ENCODE assay signal across 8 mouse cellular contexts in the genomic region with DNA sequence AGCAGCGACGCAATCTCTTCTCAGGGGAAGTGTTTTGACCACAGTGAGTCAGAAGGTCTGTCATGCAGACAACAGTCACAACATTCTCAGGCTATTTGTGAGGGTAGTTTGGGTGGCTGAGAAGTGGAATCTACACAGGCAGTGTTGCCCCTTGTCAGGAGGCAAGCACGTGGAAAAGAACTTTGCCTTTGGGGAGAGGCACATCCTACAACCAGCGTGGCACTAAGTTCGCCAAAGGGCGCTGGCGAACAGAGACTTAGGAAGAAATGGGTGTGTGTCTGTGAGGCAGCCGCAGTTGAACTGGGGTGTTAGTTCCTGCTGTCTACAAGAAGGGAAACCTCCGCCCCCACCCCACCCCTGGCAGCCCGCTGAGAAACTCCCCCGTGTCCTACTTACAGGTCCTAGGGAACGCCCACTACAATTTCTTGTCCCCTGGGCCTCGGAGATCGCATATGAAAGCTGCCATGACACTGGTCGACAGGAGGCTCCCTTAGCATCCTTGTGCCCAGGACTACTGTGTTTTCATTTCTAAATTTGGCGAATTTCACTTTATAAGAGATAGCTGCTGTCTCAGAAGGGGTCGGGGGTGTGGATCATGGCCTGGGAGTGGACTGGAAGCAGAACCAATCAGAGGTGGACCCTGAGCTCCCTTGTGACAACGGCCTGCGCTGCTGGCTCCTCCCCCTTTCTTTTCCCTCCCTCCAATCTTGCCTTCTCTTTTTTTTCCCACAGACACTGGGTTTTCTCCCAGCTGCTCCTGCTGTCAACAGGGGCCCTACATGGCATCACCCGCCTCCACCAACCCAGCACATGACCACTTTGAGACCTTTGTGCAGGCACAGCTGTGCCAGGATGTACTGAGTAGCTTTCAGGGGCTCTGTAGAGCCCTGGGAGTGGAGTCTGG. TPM values are rescaled to one million over a fixed set of nuclear protein-coding genes. Genes with fewer than 3 reads are reported as not detected.
A peak's percentile ranks its signal among the peaks of the same experiment; 100 is the strongest.
DNase-seq lines count a peak whose midpoint lies in the region; ATAC-seq and TF ChIP-seq lines count a peak whose summit lies in the region.

No protein-coding gene starts in this region.

- H3K4me3 ChIP-seq in C2C12 (ENCODE audit: insufficient read depth, poor library complexity, severe bottlenecking) = peak overlapping the region; percentile 41
- peak overlapping the region; percentile 58 for H3K4me3 ChIP-seq in forebrain, embryonic 14.5 days (ENCODE audit: low read depth, low read length)
- H3K4me3 ChIP-seq in layer of hippocampus, adult 2 months = peak overlapping the region; percentile 62
- peak overlapping the region; percentile 76 for H3K4me3 ChIP-seq in lung, adult 2 months (replicated peaks; ENCODE audit: extremely low read depth, low read depth, low read length)
- H3K4me3 ChIP-seq in neural tube, embryonic 15.5 days (replicated peaks) = peak overlapping the region; percentile 55

- DNase-seq in adipocyte (ENCODE audit: low spot score) = peak; percentile 85
- DNase-seq in forebrain, embryonic 14.5 days (ENCODE audit: low spot score) = peak; percentile 81
- peak; percentile 75 for DNase-seq in heart, postnatal 25 days (ENCODE audit: low spot score)
- peak; percentile 23 to 60 for DNase-seq in layer of hippocampus, adult 2 months (ENCODE audit: low spot score in 2 of 2)
- DNase-seq in lung, adult 2 months = peak; percentile 66
- DNase-seq in thymus, postnatal 14 days = peak; percentile 79

- no peaks in the 10 kb centered on the region for H3K36me3 ChIP-seq in C2C12 (ENCODE audit: control insufficient read depth, insufficient read depth)
- 0 out of 2 replicates have a peak, but pooled peaks cover 15% of the 10 kb centered on the region for H3K36me3 ChIP-seq in forebrain, embryonic 14.5 days (ENCODE audit: control insufficient read depth, insufficient read depth, low read length)
- H3K36me3 ChIP-seq in neural tube, embryonic 15.5 days = no peaks in the 10 kb centered on the region; the same call in 1 of the 2 replicates

- H3K27ac ChIP-seq in forebrain, embryonic 14.5 days (ENCODE audit: low read depth, low read length) = peak overlapping the region; percentile 84; the same call in 1 of the 2 replicates
- H3K27ac ChIP-seq in layer of hippocampus, adult 2 months = peak overlapping the region; percentile 81
- peak overlapping the region; percentile 82 for H3K27ac ChIP-seq in neural tube, embryonic 15.5 days (replicated peaks)

- peak; percentile 74; the same call in 1 of the 2 replicates for TF ChIP-seq POLR2A in lung, adult 2 months (IDR thresholded peaks at IDR 0.05; ENCODE audit: borderline replicate concordance, extremely low read depth, low read depth, low read length)

- H3K4me2 ChIP-seq in forebrain, embryonic 14.5 days (ENCODE audit: low read length) = peak overlapping the region; percentile 72
- peak overlapping the region; percentile 95 for H3K4me2 ChIP-seq in neural tube, embryonic 15.5 days

- peak; percentile 80 for ATAC-seq in forebrain, embryonic 14.5 days
- peak; percentile 75 for ATAC-seq in neural tube, embryonic 15.5 days (ENCODE audit: low FRiP score)

- no peaks in the 10 kb centered on the region for H3K79me3 ChIP-seq in C2C12 (ENCODE audit: low read depth)

- H3K4me1 ChIP-seq in forebrain, embryonic 14.5 days (ENCODE audit: control insufficient read depth, insufficient read depth, low read length) = peaks cover 13% of the 10 kb centered on the region; the same call in 1 of the 2 replicates
- H3K4me1 ChIP-seq in lung, adult 2 months (ENCODE audit: control insufficient read depth, insufficient read depth, low read length) = peaks cover 10% of the 10 kb centered on the region
- peaks cover 41% of the 10 kb centered on the region for H3K4me1 ChIP-seq in neural tube, embryonic 15.5 days

- no peaks in the 10 kb centered on the region for H3K9me3 ChIP-seq in forebrain, embryonic 14.5 days (replicated peaks; ENCODE audit: control insufficient read depth, low read length)
- H3K9me3 ChIP-seq in neural tube, embryonic 15.5 days (replicated peaks) = no peaks in the 10 kb centered on the region

- H3K27me3 ChIP-seq in C2C12 (ENCODE audit: control insufficient read depth, insufficient read depth, insufficient read length) = no peaks in the 10 kb centered on the region
- no peaks in the 10 kb centered on the region for H3K27me3 ChIP-seq in forebrain, embryonic 14.5 days (replicated peaks; ENCODE audit: control insufficient read depth, insufficient read depth, low read length)
- no peaks in the 10 kb centered on the region for H3K27me3 ChIP-seq in neural tube, embryonic 15.5 days (replicated peaks)

- no peak for TF ChIP-seq CTCF in C2C12 (IDR thresholded peaks at IDR 0.05; ENCODE audit: control insufficient read depth, insufficient read depth, insufficient read length)
- TF ChIP-seq CTCF in layer of hippocampus, adult 2 months (conservative IDR thresholded peaks at IDR 0.05) = no peak
- no peak for TF ChIP-seq CTCF in lung, adult 2 months (IDR thresholded peaks at IDR 0.05; ENCODE audit: insufficient read depth, low read length)

- intact Hi-C loops in heart, postnatal 25 days (cut with DNase I) = no loop called here

- no peaks in the 10 kb centered on the region for H3K79me2 ChIP-seq in C2C12 (ENCODE audit: control insufficient read depth, insufficient read depth)

- 0% methylated on average over 20 of the region's 20 CpGs for WGBS in forebrain, embryonic 14.5 days
- 5% methylated on average over 20 of the region's 20 CpGs for WGBS in lung, adult 2 months
- 3% methylated on average over 20 of the region's 20 CpGs for WGBS in neural tube, embryonic 15.5 days

- peak overlapping the region; percentile 79 for H3K9ac ChIP-seq in forebrain, embryonic 14.5 days (ENCODE audit: low read length)
- H3K9ac ChIP-seq in neural tube, embryonic 15.5 days (replicated peaks) = peak overlapping the region; percentile 58

- no peak overlapping the region for H3ac ChIP-seq in C2C12 (ENCODE audit: control insufficient read depth, insufficient read length, low read depth)

TF ChIP-seq in C2C12, 6 proteins besides CTCF, POLR2A, EP300 and RAD21:
- TF ChIP-seq MAX (IDR thresholded peaks at IDR 0.05) (peak; percentile 84), CEBPB (IDR thresholded peaks at IDR 0.05; ENCODE audit: low read depth) (peak; percentile 14), FOSL1 (IDR thresholded peaks at IDR 0.05; ENCODE audit: insufficient read depth, low read length, poor library complexity, severe bottlenecking) (peak; percentile 14), USF1 (IDR thresholded peaks at IDR 0.05; ENCODE audit: low read depth) (peak; percentile 22), MYOD1 (IDR thresholded peaks at IDR 0.05; ENCODE audit: control insufficient read depth, insufficient read length, low read depth) (no peak), MYOG (IDR thresholded peaks at IDR 0.05; ENCODE audit: control insufficient read depth, extremely low read depth, insufficient read length) (no peak)
TF ChIP-seq in C2C12: peak in this region for 4.

RNA-seq across cellular contexts. Expression of gene Mical1, which starts 1.4 kb away (rescaled TPM):
- polyA plus RNA-seq in C2C12 (2012; fragmentation: generic; extraction: Trizol) = 27.7 TPM
- polyA plus RNA-seq in forebrain, embryonic 14.5 days (2014; fragmentation: Nextera tagmentation; extraction: Ambion mirVana) = 24.9 and 30.5 TPM in 2 replicates
- 10 to 100 TPM; 11.5 to 15.6 TPM for total RNA-seq in heart, postnatal 25 days (2021)
- total RNA-seq in layer of hippocampus, adult 2 months (2021) = 10 to 100 TPM; 18.5 to 19.2 TPM
- 56.3 and 70.7 TPM in 2 replicates for polyA plus RNA-seq in lung, adult 2 months (2012; rRNA removed)
- polyA plus RNA-seq in neural tube, embryonic 15.5 days (2015; fragmentation: Nextera tagmentation; extraction: Ambion mirVana) = 22.7 and 29.6 TPM in 2 replicates

RNA-seq across cellular contexts. Expression of gene Smpd2, which starts 12.6 kb away (rescaled TPM):
- polyA plus RNA-seq in C2C12 (2012; fragmentation: generic; extraction: Trizol) = 20.7 TPM
- polyA plus RNA-seq in forebrain, embryonic 14.5 days (2014; fragmentation: Nextera tagmentation; extraction: Ambion mirVana) = 37.0 and 40.7 TPM in 2 replicates
- total RNA-seq in heart, postnatal 25 days (2021) = 10 to 100 TPM; 38.3 to 38.6 TPM
- total RNA-seq in layer of hippocampus, adult 2 months (2021) = 10 to 100 TPM; 17.8 to 23.7 TPM
- 67.9 and 72.7 TPM in 2 replicates for polyA plus RNA-seq in lung, adult 2 months (2012; rRNA removed)
- polyA plus RNA-seq in neural tube, embryonic 15.5 days (2015; fragmentation: Nextera tagmentation; extraction: Ambion mirVana) = 37.6 and 42.4 TPM in 2 replicates

RNA-seq across cellular contexts. Expression of gene Ppil6, which starts 12.7 kb away (rescaled TPM):
- 0.08 TPM for polyA plus RNA-seq in C2C12 (2012; fragmentation: generic; extraction: Trizol)
- 2.0 and 2.7 TPM in 2 replicates for polyA plus RNA-seq in forebrain, embryonic 14.5 days (2014; fragmentation: Nextera tagmentation; extraction: Ambion mirVana)
- 1 to 10 TPM; 1.4 to 1.5 TPM for total RNA-seq in heart, postnatal 25 days (2021)
- 1 to 10 TPM; 7.8 to 9.7 TPM for total RNA-seq in layer of hippocampus, adult 2 months (2021)
- 2.4 and 4.2 TPM in 2 replicates for polyA plus RNA-seq in lung, adult 2 months (2012; rRNA removed)
- 4.2 and 4.6 TPM in 2 replicates for polyA plus RNA-seq in neural tube, embryonic 15.5 days (2015; fragmentation: Nextera tagmentation; extraction: Ambion mirVana)

RNA-seq across cellular contexts. Expression of gene Zbtb24, which starts 27.3 kb away (rescaled TPM):
- 5.7 TPM for polyA plus RNA-seq in C2C12 (2012; fragmentation: generic; extraction: Trizol)
- 18.8 and 22.9 TPM in 2 replicates for polyA plus RNA-seq in forebrain, embryonic 14.5 days (2014; fragmentation: Nextera tagmentation; extraction: Ambion mirVana)
- total RNA-seq in heart, postnatal 25 days (2021) = 1 to 10 TPM; 7.2 to 8.2 TPM
- 10 to 100 TPM; 17.9 to 22.7 TPM for total RNA-seq in layer of hippocampus, adult 2 months (2021)
- polyA plus RNA-seq in lung, adult 2 months (2012; rRNA removed) = 13.1 and 14.5 TPM in 2 replicates
- polyA plus RNA-seq in neural tube, embryonic 15.5 days (2015; fragmentation: Nextera tagmentation; extraction: Ambion mirVana) = 17.7 and 17.9 TPM in 2 replicates

RNA-seq across cellular contexts. Expression of gene Cd164, which starts 41.7 kb away (rescaled TPM):
- 53.2 TPM for polyA plus RNA-seq in C2C12 (2012; fragmentation: generic; extraction: Trizol)
- 84.8 and 89.1 TPM in 2 replicates for polyA plus RNA-seq in forebrain, embryonic 14.5 days (2014; fragmentation: Nextera tagmentation; extraction: Ambion mirVana)
- 100 to 1,000 TPM; 126 to 148 TPM for total RNA-seq in heart, postnatal 25 days (2021)
- total RNA-seq in layer of hippocampus, adult 2 months (2021) = 10 to 100 TPM; 56.8 to 67.2 TPM
- 93.4 and 131 TPM in 2 replicates for polyA plus RNA-seq in lung, adult 2 months (2012; rRNA removed)
- 49.9 and 78.2 TPM in 2 replicates for polyA plus RNA-seq in neural tube, embryonic 15.5 days (2015; fragmentation: Nextera tagmentation; extraction: Ambion mirVana)

Comparison
In these comparisons a context has a peak if more than half of its experiments do, and no peak if none do; other contexts are left out.
1. Peak in every context shown above with its lines: DNase-seq, ATAC-seq, H3K4me3 ChIP-seq and H3K27ac ChIP-seq.